Mouse (Mus musculus) skeletal muscle tissue, adult 2 months (tissue): ENCODE measurements at regions not wholly inside any gene's neighbourhood (a gene's known extent, or its start where the extent isn't known, plus 50 kb on each side); places are given as distances from the start of the nearest gene placed in this dataset.

Source experiments
- DNase-seq: peaks from one replicate; pipeline ENCODE4 v3.0.0-alpha.2; 2012; ENCODE audit warnings: low read depth, low spot score

DNA sequence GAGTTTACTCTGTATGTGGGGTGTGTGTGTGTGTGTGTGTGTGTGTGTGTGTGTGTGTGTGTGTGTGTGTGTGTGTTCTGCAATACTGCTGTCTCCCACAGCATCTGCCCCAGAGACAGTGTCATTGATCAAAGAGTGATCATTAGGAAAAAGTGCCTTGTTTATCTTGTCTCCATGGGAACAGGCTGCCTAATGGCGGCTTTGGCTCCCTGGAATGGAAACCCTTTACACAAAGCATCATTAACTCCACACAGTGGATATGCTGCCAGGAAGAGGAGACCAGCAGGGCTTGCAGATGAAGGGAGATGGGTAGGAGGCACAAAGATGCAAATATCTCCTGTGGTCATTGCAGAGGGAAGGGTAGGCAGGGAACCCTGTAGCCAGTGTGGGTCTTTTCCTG is 106.0 kb upstream of the Cdh4 start:
- no peak for DNase-seq

DNA sequence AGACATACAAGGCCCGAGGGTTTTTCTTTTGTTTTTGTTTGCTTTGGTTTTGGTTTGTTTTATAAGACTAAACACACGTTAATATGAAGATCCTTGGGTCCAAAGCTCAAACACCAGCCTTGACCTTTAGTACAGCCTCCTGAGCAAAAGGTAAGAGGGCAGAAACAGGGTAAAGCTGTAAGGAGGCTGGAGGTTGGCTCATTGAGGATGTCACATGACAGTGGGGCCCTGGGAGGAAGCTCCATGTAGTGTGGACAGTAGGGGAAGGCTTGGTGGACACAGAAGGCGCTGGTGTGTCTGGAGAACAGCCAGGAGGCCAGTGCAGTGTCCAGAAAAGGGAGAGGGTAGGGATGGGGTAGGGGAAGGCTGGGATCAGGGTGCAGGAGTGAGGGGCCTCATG is 89.6 kb upstream of the Cdh4 start:
- no peak for DNase-seq

DNA sequence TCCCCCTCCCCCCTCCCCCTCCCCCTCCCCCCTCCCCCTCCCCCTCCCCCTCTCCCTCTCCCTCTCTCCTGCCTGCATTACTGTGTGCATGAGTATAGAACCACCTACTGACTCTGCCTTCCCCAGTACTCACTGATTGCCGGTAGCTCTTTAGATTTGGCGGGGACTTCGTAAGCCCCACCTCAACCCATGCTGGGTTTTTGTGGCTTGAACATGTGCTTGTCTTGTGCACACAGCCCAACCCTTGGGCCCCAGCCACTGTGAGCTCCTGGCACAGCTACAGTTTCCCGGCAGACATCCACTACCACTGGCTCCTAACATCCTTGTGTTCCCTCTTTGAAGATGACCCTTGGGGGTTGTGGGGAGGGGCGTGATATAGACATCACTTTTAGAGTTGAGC is 87.4 kb upstream of the Cdh4 start:
- no peak for DNase-seq

DNA sequence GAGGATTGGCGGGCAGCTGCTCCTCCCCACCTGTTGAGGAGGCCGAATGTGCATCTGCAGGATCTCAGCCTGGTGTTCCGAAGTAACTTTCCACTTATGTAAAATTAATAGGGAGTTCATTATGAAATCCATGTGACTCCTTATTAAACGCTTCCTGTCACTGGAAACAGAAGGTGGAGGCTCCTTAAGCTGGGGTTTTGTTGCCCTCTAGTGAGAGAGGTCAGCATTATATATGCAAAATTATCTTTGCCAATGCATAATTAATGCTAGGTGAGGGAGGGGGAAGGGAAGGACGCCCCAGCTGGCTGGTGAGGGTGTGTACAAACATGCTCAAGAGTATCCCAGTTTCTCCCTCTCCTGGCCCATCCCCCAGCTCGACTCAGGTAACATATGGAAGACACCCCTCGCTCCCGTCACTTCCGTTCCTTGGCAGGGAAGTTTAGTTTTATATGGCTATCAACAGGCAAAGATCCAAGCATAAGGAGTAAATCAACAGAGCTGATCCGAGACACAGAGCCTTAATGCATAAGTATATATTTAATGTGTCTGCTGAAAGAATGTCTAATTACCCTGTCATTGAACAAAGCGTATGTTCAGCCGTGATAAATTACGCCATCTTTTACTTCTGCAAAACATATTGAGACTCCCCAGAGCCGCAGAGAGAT is 71.2 kb upstream of the Cdh4 start:
- no peak for DNase-seq

DNA sequence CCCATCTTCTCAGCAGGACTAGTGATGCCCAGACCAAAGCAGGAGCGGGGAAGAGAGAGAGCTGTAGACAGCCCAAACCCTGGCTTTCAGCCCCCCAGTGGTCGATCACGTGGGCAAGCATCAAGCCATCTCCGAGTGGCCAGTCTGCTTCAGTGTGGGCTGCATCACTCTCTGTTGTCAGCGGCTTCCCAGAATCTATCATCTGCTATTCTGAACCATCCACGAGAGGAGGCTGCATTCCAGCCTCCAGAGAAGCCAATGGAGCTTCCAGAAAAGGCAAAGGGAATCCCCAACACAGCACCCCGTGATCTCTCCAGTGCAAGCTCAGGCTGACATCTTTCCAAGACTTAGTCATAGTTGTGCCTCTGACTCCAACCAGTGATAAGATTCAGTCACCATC is 70.7 kb upstream of the Cdh4 start:
- DNase-seq = no peak

DNA sequence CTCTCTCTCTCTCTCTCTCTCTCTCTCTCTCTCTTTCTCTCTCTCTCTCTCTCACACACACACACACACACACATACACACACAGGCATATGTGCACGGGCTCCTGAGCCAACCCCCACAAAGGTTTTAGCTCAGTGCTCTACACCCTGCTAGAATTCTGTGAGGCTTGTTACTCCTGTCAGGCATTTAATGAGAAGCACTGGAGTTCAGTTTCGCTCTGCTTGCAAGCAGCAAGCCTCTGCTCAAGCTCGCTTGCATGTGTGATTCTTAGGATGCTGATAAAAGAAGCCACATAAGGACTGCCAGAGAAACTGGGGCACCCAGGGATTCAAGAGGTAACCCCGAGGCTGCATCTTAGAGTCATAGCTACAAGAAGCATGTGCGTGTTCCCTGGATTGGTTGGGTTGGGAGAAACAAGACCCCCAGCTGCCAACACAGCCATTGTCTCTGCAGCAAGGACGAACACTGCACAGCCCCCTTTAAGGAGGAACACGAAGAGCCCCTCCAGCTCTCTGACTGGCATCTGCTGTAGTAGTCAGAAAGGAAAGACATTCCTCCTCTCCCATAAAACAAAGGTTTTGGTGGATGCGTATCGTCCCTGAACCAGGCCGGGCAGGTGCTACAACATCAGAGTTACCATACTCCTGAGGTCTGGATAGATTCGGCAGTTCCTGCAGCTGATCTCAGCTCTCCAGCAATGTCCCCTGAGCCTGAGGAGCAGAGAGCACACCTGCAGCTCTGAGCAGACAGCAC is 62.4 kb upstream of the Cdh4 start:
- no peak for DNase-seq

DNA sequence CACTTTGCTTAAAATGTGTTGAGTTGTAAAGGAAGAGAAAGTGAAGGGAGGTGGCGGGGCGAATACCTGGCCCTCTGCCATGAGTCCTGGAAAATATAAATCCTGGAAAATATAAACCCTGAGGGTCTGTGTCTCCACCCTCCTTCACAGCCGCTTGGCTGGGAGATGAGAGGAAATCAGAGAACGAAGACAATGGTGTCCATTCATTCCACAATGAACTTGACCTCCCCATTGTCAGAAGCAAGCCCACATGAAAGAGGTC is 61.9 kb upstream of the Cdh4 start:
- no peak for DNase-seq

DNA sequence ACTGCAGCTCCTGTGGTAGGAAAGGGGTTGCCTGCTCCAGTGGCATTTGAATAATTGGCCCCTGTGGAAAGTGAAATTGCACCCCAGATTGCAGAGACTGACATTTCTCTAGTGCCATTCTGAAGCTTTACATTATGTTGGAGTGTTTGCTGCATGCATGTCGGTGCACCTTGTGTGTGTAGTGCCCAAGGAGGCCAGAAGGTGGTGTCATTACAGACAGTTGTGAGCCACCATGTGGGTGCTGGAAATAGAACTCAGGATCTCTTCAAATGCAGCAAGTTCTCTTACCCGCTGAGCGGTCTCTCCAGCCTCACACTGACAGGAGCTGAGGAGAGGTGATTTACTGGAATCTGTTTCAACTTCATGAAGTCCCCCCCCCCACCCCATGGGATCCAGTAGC is 60.3 kb upstream of the Cdh4 start:
- no peak for DNase-seq

DNA sequence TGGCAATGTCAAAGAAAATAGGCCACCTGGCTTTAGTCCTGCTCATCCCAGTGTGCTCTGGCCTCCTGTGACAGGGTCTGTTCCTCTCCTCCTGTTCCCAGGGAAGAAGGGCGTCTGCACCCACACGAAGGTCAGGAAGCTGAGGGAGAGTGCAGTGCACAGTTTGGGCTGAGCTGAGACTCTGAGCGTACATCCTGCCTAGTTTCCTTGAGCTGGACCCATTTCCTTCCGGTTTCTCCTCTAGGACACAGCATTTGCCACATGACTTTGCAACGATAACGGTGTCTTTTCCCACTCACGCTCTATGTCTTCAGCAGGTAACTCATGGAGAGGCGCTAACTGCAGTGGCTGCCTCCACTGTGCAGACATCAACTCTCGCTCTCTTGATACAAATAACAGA is 59.6 kb upstream of the Cdh4 start:
- DNase-seq = no peak

DNA sequence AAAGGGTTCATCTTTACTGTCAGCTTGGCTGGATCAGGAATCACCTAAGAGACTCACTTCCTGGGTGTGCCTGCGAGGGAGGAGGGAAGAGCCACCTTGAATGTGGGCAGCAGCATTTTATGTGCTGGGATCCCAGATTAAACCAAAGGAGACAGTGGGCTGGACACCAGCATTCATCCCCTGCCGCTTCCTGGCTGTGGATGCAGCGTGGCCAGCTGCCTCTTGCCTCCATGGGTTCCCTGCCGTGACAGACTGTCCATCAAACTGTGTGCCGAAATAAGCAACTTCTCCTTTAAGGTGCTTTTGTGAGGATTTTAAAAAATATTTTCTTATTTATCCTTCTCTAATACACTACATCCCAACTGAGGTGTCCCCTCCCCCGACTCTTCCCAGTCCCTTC is 55.4 kb upstream of the Cdh4 start:
- DNase-seq = no peak

DNA sequence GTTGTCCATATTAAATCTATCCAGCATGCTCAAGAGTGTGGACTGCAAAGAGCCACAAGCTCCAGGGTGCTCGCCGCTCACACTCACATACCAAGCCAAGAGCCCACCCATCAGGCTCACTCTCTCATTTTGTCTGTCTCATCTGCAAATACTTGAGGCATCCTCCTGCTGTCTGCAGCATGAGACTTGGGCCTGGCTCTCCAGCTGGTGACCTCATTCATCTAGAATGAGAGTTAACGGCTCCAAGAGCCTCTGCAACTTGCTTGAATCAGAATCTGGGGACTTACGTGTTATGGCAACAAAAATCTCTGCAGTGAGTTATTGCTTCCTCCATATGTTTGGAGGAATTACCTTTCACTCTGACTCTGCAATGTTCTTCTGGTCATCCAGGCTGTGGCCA is 51.7 kb upstream of the Cdh4 start:
- peak; percentile 19 for DNase-seq

DNA sequence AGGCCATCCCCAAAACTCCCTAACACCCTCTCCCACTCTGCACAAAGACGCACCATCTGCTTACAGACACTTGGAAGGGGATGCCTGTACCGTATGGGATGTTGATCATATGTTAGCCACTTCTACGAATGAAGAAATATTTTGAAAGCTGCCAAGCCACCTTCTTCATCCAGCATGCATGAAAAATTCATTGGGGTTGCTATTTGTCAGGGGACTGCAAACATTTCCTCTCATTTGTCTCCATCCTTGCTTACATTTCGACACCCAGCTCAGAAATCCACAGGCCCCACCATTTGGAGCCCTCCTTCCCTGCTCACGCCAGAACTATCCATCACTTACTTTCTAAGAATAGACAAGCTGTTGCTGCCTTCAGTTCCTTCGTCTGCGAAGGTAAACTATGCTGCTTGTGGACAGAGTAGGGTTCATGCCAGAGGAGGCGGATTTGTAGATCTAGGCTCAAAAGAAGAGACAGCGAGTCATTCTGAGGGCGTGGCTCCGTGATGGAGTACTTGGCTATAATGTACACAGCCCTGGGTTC is 51.2 kb upstream of the Cdh4 start:
- DNase-seq = no peak
